Mouse (Mus musculus): ENCODE data around the gene Gm11032. TPM values are rescaled to one million over a fixed set of nuclear protein-coding genes. Genes with fewer than 3 reads are reported as not detected.

The Gm11032 gene
- polyA plus RNA-seq, 1 experiment from 2014 or later: not detected

DNA sequence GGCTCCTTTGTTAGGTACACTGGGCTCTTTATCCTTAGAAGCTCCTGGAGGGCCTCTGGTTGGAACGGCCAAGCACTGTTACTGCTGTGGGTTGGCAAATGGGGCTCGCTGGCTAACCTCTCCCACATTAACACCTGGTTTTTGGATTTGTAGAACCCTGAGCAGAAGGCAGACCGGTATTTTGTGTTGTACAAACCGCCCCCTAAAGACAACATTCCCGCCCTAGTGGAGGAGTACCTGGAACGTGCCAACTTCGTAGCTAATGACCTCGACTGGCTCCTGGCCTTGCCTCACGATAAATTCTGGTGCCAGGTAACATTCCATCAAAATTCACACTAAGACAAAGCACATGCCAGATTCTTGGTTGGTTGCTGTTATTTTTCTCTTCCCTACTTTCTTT lies 26.5 kb downstream of the Gm11032 start:
- H3K9ac ChIP-seq: no peak overlapping the region
- H3K9me3 ChIP-seq (replicated peaks): no peaks in the 10 kb centered on the region
- H3K4me3 ChIP-seq (replicated peaks): no peak overlapping the region
- no peak for ATAC-seq (ENCODE audit: insufficient read depth)
- WGBS (ENCODE audit: insufficient replicate concordance): 83% methylated on average over 9 of the region's 9 CpGs
- H3K36me3 ChIP-seq (replicated peaks): peaks cover 61% of the 10 kb centered on the region
- no peak overlapping the region for H3K4me2 ChIP-seq
- H3K4me1 ChIP-seq (replicated peaks): 0 out of 2 replicates have a peak, but pooled peaks cover 5% of the 10 kb centered on the region
- H3K27me3 ChIP-seq: no peaks in the 10 kb centered on the region
- no peak overlapping the region for H3K27ac ChIP-seq (replicated peaks)

DNA sequence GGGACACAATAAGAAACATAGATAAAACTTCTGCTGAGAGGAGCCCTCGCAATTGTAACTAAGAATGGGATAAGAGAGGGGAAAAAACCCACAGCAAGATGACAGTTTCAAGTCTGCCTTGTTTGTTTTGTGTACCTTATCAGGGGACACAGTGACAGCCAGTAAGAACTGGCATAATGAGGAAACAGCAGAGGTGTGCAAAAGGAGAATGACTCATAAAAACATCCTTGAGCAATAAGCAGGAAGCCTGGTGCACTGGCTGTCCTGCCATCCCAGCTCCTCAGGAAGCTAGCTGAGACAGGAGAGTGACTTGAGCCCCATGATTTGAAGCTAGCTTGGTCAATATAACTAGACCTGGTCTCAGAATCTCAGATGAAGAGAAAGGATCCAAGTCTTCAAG lies 40.0 kb downstream of the Gm11032 start:
- H3K9me3 ChIP-seq (replicated peaks): no peaks in the 10 kb centered on the region
- WGBS (ENCODE audit: insufficient replicate concordance): 35% methylated on average over 1 of the region's 1 CpGs
- H3K4me1 ChIP-seq (replicated peaks): peaks cover 32% of the 10 kb centered on the region
- H3K27ac ChIP-seq (replicated peaks): peak overlapping the region; percentile 77
- ATAC-seq (ENCODE audit: insufficient read depth): peak; percentile 60; the same call in 1 of the 2 replicates
- H3K4me3 ChIP-seq (replicated peaks): no peak overlapping the region
- no peaks in the 10 kb centered on the region for H3K27me3 ChIP-seq
- peak overlapping the region; percentile 14 for H3K4me2 ChIP-seq
- H3K36me3 ChIP-seq (replicated peaks): peaks cover 58% of the 10 kb centered on the region
- 0 out of 2 replicates have a peak overlapping the region, but pooled peaks have one; percentile 6 for H3K9ac ChIP-seq

DNA sequence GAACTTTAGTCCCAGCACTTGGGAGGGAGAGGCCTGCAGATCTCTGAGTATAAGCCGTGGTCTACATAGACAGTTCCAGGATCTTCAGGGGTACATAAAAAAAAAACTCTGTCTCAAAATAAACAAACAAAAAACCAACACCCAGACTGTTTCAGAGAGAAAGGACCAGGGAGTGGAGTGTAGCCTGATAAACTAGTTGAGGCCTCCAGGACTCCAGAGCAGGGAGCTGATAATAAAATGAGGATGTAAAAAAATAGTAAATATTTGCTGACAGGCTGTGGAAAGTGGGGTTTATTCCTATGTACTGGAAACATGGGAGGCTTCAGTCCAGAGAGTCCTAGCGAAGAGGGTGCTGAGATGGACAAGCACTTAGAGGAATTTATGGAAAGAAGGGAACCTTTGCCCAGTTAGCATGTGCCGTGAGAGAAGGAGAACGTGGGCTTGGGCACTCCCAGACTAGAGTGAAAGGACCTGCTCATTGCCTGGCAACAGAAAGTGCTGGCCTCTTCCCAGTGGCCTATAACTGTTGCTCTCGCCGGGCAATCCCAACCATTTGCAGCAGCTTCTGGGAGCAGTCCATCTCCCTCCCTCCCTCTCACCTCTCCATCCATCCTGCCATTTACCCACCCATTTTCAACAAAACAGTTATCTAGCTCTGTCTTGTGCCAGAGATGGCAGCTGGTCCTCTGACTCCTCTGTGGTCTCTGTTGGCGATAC lies 40.6 kb downstream of the Gm11032 start:
- no peaks in the 10 kb centered on the region for H3K27me3 ChIP-seq
- H3K4me3 ChIP-seq (replicated peaks): no peak overlapping the region
- H3K4me1 ChIP-seq (replicated peaks): peaks cover 32% of the 10 kb centered on the region
- H3K27ac ChIP-seq (replicated peaks): peak overlapping the region; percentile 77
- peak; percentile 70 for ATAC-seq (ENCODE audit: insufficient read depth)
- no peaks in the 10 kb centered on the region for H3K9me3 ChIP-seq (replicated peaks)
- peak overlapping the region; percentile 14 for H3K4me2 ChIP-seq
- 73% methylated on average over 7 of the region's 7 CpGs for WGBS (ENCODE audit: insufficient replicate concordance)
- H3K9ac ChIP-seq: 0 out of 2 replicates have a peak overlapping the region, but pooled peaks have one; percentile 6
- peaks cover 52% of the 10 kb centered on the region for H3K36me3 ChIP-seq (replicated peaks)

DNA sequence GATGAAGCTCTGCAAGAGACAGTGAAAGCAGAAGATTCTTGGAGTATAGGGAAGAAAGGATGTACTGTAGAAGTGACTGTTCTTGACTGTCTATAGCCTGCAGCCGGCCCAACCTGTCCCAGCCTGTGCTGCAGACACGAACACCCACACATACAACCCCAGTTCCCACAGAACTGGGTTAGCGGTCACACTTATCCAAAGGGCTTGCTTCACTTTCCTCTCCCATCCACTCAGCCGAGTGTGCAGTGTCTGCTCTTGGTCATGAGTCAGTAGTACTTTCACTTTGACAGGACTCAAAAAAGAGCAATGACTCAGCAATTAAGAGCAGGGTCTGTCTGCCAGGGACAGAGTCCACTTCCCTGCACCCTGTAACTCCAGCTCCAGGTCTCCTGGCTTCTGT lies 41.5 kb downstream of the Gm11032 start:
- peak; percentile 76 for ATAC-seq (ENCODE audit: insufficient read depth)
- Histone ChIP-seq H3K4me2 (peak overlapping the region; percentile 52), H3K36me3 (replicated peaks) (peaks cover 47% of the 10 kb centered on the region), H3K4me1 (replicated peaks) (peaks cover 32% of the 10 kb centered on the region), H3K9ac (0 out of 2 replicates have a peak overlapping the region, but pooled peaks have one; percentile 6), H3K9me3 (replicated peaks) (no peaks in the 10 kb centered on the region), H3K27ac (replicated peaks) (peak overlapping the region; percentile 77), H3K4me3 (replicated peaks) (no peak overlapping the region), H3K27me3 (no peaks in the 10 kb centered on the region)
- WGBS (ENCODE audit: insufficient replicate concordance): 58% methylated on average over 4 of the region's 4 CpGs

DNA sequence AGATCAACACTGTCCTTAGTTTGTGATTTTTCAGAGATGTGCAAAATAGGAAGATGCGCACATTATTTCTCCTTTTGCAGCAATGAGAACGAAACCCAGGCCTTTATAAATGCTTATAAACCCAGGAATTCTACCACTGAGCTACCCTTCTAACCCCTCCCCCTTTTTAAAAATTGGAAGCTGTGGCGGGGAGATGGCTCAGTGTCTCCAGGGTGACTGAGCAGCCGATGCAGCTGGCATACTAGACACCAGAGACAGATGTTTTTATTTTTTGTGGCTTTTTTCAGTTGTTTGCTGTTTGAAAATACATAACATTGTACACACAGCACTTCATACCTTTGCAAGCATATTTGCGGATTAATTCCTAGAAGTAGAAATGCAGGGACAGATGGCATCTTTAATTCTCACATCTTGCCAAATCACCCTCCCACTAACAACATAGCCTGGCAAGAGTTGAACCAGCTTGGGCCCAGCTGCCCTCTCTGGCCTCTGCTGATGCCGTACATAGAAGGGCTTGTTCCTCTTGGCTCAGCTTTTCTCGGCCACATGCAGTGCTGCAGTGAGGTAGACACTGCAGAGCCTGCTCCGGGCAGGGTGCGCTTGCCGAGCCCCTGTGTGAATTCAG lies 42.1 kb downstream of the Gm11032 start:
- no peak overlapping the region for H3K4me2 ChIP-seq
- 87% methylated on average over 10 of the region's 10 CpGs for WGBS (ENCODE audit: insufficient replicate concordance)
- no peak for ATAC-seq (ENCODE audit: insufficient read depth)
- H3K27ac ChIP-seq (replicated peaks): peak overlapping the region; percentile 77
- no peak overlapping the region for H3K4me3 ChIP-seq (replicated peaks)
- H3K4me1 ChIP-seq (replicated peaks): peaks cover 32% of the 10 kb centered on the region
- H3K36me3 ChIP-seq (replicated peaks): peaks cover 43% of the 10 kb centered on the region
- no peaks in the 10 kb centered on the region for H3K9me3 ChIP-seq (replicated peaks)
- H3K27me3 ChIP-seq: no peaks in the 10 kb centered on the region
- no peak overlapping the region for H3K9ac ChIP-seq

GRCm38 (mm10) chr11:4662496-4662878 lies 42.6 kb downstream of the Gm11032 start:
- Histone ChIP-seq H3K4me1 (replicated peaks) (peaks cover 32% of the 10 kb centered on the region), H3K36me3 (replicated peaks) (peaks cover 46% of the 10 kb centered on the region), H3K4me2 (no peak overlapping the region), H3K9ac (no peak overlapping the region), H3K27ac (replicated peaks) (no peak overlapping the region), H3K9me3 (replicated peaks) (no peaks in the 10 kb centered on the region), H3K4me3 (replicated peaks) (no peak overlapping the region), H3K27me3 (no peaks in the 10 kb centered on the region)
- WGBS (ENCODE audit: insufficient replicate concordance): 92% methylated on average over 11 of the region's 11 CpGs
- ATAC-seq (ENCODE audit: insufficient read depth): no peak

Other genes starting within 250 kb of the Gm11032 start
- gene Hormad2, start 179.0 kb upstream of the Gm11032 start, polyA plus RNA-seq (2015; fragmentation: Nextera tagmentation; extraction: Ambion mirVana): 0.18 and 0.20 TPM in 2 replicates
- 32.5 and 36.6 TPM in 2 replicates for gene Mtmr3, start 25.2 kb upstream of the Gm11032 start, polyA plus RNA-seq (2015; fragmentation: Nextera tagmentation; extraction: Ambion mirVana)
- gene Ascc2, start 17.7 kb downstream of the Gm11032 start, polyA plus RNA-seq (2015; fragmentation: Nextera tagmentation; extraction: Ambion mirVana): 17.9 and 18.4 TPM in 2 replicates
- 535 and 580 TPM in 2 replicates for gene Uqcr10, start 84.3 kb downstream of the Gm11032 start, polyA plus RNA-seq (2015; fragmentation: Nextera tagmentation; extraction: Ambion mirVana)
- 22.4 and 22.5 TPM in 2 replicates for gene Zmat5, start 84.6 kb downstream of the Gm11032 start, polyA plus RNA-seq (2015; fragmentation: Nextera tagmentation; extraction: Ambion mirVana)
- gene Cabp7, start 126.7 kb downstream of the Gm11032 start, polyA plus RNA-seq (2015; fragmentation: Nextera tagmentation; extraction: Ambion mirVana): 0.07 TPM in 1 of 2 replicates, not detected in the other
- gene Nf2, start 229.5 kb downstream of the Gm11032 start, polyA plus RNA-seq (2015; fragmentation: Nextera tagmentation; extraction: Ambion mirVana): 13.5 and 13.8 TPM in 2 replicates